Mouse (Mus musculus) left cerebral cortex, postnatal 14 days (tissue): ENCODE measurements around the gene Cxcl9. TPM values are rescaled to one million over a fixed set of nuclear protein-coding genes. Genes with fewer than 3 reads are reported as not detected.

ENCODE experiments used
- DNase-seq, 2 experiments: peaks; one replicate each; pipeline ENCODE4 v3.0.0; 2021 to 2022; ENCODE audit warnings: low spot score in 2 of 2, mixed read lengths in 1 of 2
- intact Hi-C: fragments of 180-260 bp; cut with DNase I; formaldehyde crosslinking; loops from one replicate; pipeline ENCODE4 v1.15.1; 2025
- total RNA-seq, 2 experiments: library from RNA; stranded (reverse); gene quantifications; 2 replicates each; pipeline ENCODE4 v1.2.3; 2021

Gene Cxcl9
- total RNA-seq, 2 experiments from 2014 or later, result not detected

GRCm38 (mm10) chr5:92348794-92349413, 21.0 kb upstream of the Cxcl9 start, which contains the start of gene Cxcl10:
Cxcl10 (minus strand) TSS chr5:92348889.
- intact Hi-C loops, result no loop called here
- DNase-seq, result peak in 1 of 2 experiments; percentile 45

GRCm38 (mm10) chr5:92345006-92345405, 17.1 kb upstream of the Cxcl9 start:
- intact Hi-C loops, result no loop called here
- no peak for DNase-seq

- intact Hi-C loops, result no loop called here
- no peak for DNase-seq
These were observed 12.7 kb upstream of the Cxcl9 start for GRCm38 (mm10) chr5:92340606-92341005.

- no peak for DNase-seq
- intact Hi-C loops, result no loop called here
These were observed 8.9 kb upstream of the Cxcl9 start for GRCm38 (mm10) chr5:92336743-92337142.

- intact Hi-C loops, result no loop called here
- no peak for DNase-seq
These were observed 4.5 kb upstream of the Cxcl9 start for GRCm38 (mm10) chr5:92332359-92332840.

GRCm38 (mm10) chr5:92331635-92332338, 3.9 kb upstream of the Cxcl9 start, which contains the start of gene Art3:
Art3 (plus strand) TSS chr5:92331827.
- no peak for DNase-seq
- intact Hi-C loops, result no loop called here

GRCm38 (mm10) chr5:92331122-92331521, 3.2 kb upstream of the Cxcl9 start:
- DNase-seq, result no peak
- intact Hi-C loops, result no loop called here

GRCm38 (mm10) chr5:92327367-92327766, 512 bp downstream of the Cxcl9 start:
- DNase-seq, result no peak
- intact Hi-C loops, result no loop called here

GRCm38 (mm10) chr5:92323264-92323663, 4.6 kb downstream of the Cxcl9 start:
- no peak for DNase-seq
- intact Hi-C loops, result no loop called here

- DNase-seq, result no peak
- intact Hi-C loops, result no loop called here
These were observed 5.3 kb downstream of the Cxcl9 start for GRCm38 (mm10) chr5:92322612-92323011.

- intact Hi-C loops, result no loop called here
These were observed 6.1 kb downstream of the Cxcl9 start for GRCm38 (mm10) chr5:92321631-92322400.

GRCm38 (mm10) chr5:92318596-92318995, 9.3 kb downstream of the Cxcl9 start:
- DNase-seq, result no peak
- intact Hi-C loops, result no loop called here

More at GRCm38 (mm10) chr5:92321631-92322400, 6.1 kb downstream of the Cxcl9 start:
- no peak for DNase-seq

- intact Hi-C loops, result no loop called here
- no peak for DNase-seq
These were observed 9.8 kb downstream of the Cxcl9 start for GRCm38 (mm10) chr5:92318119-92318518.

- intact Hi-C loops, result no loop called here
- no peak for DNase-seq
These were observed 14.1 kb downstream of the Cxcl9 start for GRCm38 (mm10) chr5:92313776-92314175.

GRCm38 (mm10) chr5:92312046-92312715, 15.7 kb downstream of the Cxcl9 start:
- peak; percentile 95 to 96 for DNase-seq
- intact Hi-C loops, result loop anchor here (1.0 kb wide), 1 partner anchor 69 kb away; no protein-coding TSS in a partner anchor

GRCm38 (mm10) chr5:92309681-92310511, 18.0 kb downstream of the Cxcl9 start, which contains the start of gene Sdad1:
Sdad1 (minus strand) TSS chr5:92310479.
- intact Hi-C loops, result no loop called here
- peak; percentile 97 for DNase-seq

GRCm38 (mm10) chr5:92304291-92304690, 23.6 kb downstream of the Cxcl9 start:
- intact Hi-C loops, result no loop called here
- DNase-seq, result no peak

GRCm38 (mm10) chr5:92302149-92302840, 25.6 kb downstream of the Cxcl9 start:
- intact Hi-C loops, result no loop called here
- DNase-seq, result no peak
